Mouse (Mus musculus) midbrain, embryonic 11.5 days (tissue): ENCODE data around the gene Gm2431. TPM values are rescaled to one million over a fixed set of nuclear protein-coding genes. Genes with fewer than 3 reads are reported as not detected.
"Not testable (repeated sequence)": the region's sequence is repeated elsewhere in the genome, so short reads cannot be mapped to it uniquely, and the experiment has no call there.

Experiments
- ATAC-seq: fragments of 200-750 bp; cut with Nextera tagmentation; 2 replicates; pipeline ENCODE4 v1.8.0; 2017; ENCODE audit warnings: moderate TSS enrichment, moderate library complexity; ENCODE audit not compliant: low FRiP score
- DNase-seq: peaks from one replicate; pipeline ENCODE4 v3.0.0; 2015; ENCODE audit warnings: low spot score; ENCODE audit errors: missing footprints
- H3K27ac ChIP-seq: fragments of 300-500 bp; sonication (generic); 2 replicates; pipeline ENCODE4 v1.5.1; 2014; ENCODE audit warnings: low read depth, low read length
- H3K27me3 ChIP-seq: fragments of 300-500 bp; sonication (generic); 2 replicates; pipeline ENCODE4 v1.6.1; 2014; ENCODE audit warnings: mild to moderate bottlenecking, low read length, moderate library complexity, mixed read lengths; ENCODE audit not compliant: control insufficient read depth, insufficient read depth
- H3K36me3 ChIP-seq: fragments of 300-500 bp; sonication (generic); 2 replicates; pipeline ENCODE4 v1.6.1; 2014; ENCODE audit warnings: mild to moderate bottlenecking, low read length, moderate library complexity, mixed read lengths; ENCODE audit not compliant: control insufficient read depth, insufficient read depth
- H3K4me1 ChIP-seq: fragments of 300-500 bp; sonication (generic); 2 replicates; pipeline ENCODE4 v1.6.1; 2014; ENCODE audit warnings: low read length; ENCODE audit not compliant: control insufficient read depth, insufficient read depth
- H3K4me2 ChIP-seq: fragments of 300-500 bp; sonication (generic); 2 replicates; pipeline ENCODE4 v1.6.1; 2014; ENCODE audit warnings: mild to moderate bottlenecking, moderate library complexity
- H3K4me3 ChIP-seq: fragments of 300-500 bp; sonication (generic); 2 replicates; pipeline ENCODE4 v1.5.1; 2014; ENCODE audit warnings: low read depth, low read length
- H3K9ac ChIP-seq: fragments of 300-500 bp; sonication (generic); 2 replicates; pipeline ENCODE4 v1.6.1; 2014; ENCODE audit warnings: low read length
- H3K9me3 ChIP-seq: fragments of 300-500 bp; sonication (generic); 2 replicates; pipeline ENCODE4 v1.6.1; 2016; ENCODE audit warnings: low read length; ENCODE audit not compliant: control insufficient read depth
- WGBS: fragments of 180-500 bp; shearing (Covaris S2); extraction: QIAGEN DNeasy Blood & Tissue Kit; methylation state at CpG from one replicate; pipeline ENCODE4 v1.1.7; 2014; 5-methylcytosine and 5-hydroxymethylcytosine counted together
- polyA plus RNA-seq: library from polyadenylated mRNA; unstranded; fragments of >200 nt; fragmentation: Nextera tagmentation; extraction: Ambion mirVana; gene quantifications from 2 replicates; pipeline ENCODE4 v1.2.1, GENCODE M21; 2014

The Gm2431 gene
- polyA plus RNA-seq, 1 experiment from 2014 or later: not detected

GRCm38 (mm10) chr7:142231540-142231939 lies 26.6 kb downstream of the Gm2431 start:
- H3K4me1 ChIP-seq: no peaks in the 10 kb centered on the region
- no peak for DNase-seq
- no peaks in the 10 kb centered on the region for H3K36me3 ChIP-seq
- H3K9ac ChIP-seq: no peak overlapping the region
- no peaks in the 10 kb centered on the region; the same call in 1 of the 2 replicates for H3K9me3 ChIP-seq
- no peak overlapping the region for H3K4me2 ChIP-seq
- no peak overlapping the region for H3K27ac ChIP-seq
- ATAC-seq: no peak
- 30% methylated on average over 1 of the region's 1 CpGs for WGBS
- H3K27me3 ChIP-seq: no peaks in the 10 kb centered on the region
- no peak overlapping the region for H3K4me3 ChIP-seq

- not testable (repeated sequence) for H3K36me3 ChIP-seq, H3K27ac ChIP-seq, H3K9me3 ChIP-seq, H3K4me1 ChIP-seq, H3K27me3 ChIP-seq, ATAC-seq, H3K9ac ChIP-seq, H3K4me3 ChIP-seq, DNase-seq, H3K4me2 ChIP-seq
- 65% methylated on average over 3 of the region's 3 CpGs for WGBS
Observed at GRCm38 (mm10) chr7:142229871-142230270, 28.3 kb downstream of the Gm2431 start, which contains the start of gene Krtap5-5. Krtap5-5 (minus strand) TSS chr7:142229971.

- no peak overlapping the region for H3K9ac ChIP-seq
- H3K9me3 ChIP-seq: no peaks in the 10 kb centered on the region
- H3K27ac ChIP-seq: no peak overlapping the region
- ATAC-seq: no peak
- DNase-seq: no peak
- 59% methylated on average over 2 of the region's 2 CpGs for WGBS
- no peaks in the 10 kb centered on the region for H3K4me1 ChIP-seq
- no peak overlapping the region for H3K4me3 ChIP-seq
- no peak overlapping the region for H3K4me2 ChIP-seq
- H3K36me3 ChIP-seq: no peaks in the 10 kb centered on the region
- H3K27me3 ChIP-seq: no peaks in the 10 kb centered on the region
Observed at GRCm38 (mm10) chr7:142224518-142224917, 33.6 kb downstream of the Gm2431 start.

GRCm38 (mm10) chr7:142212136-142212535 lies 46.0 kb downstream of the Gm2431 start:
- whole genome bisulfite sequencing: 59% methylated on average over 1 of the region's 1 CpGs

GRCm38 (mm10) chr7:142211559-142211958 lies 46.6 kb downstream of the Gm2431 start, which contains the start of gene Gm7579:
Gm7579 (plus strand) TSS chr7:142211859.
- Histone ChIP-seq H3K27me3 (no peaks in the 10 kb centered on the region), H3K9ac (no peak within 1 kb of the TSS), H3K27ac (no peak within 1 kb of the TSS), H3K4me2 (no peak within 1 kb of the TSS), H3K4me1 (no peaks in the 10 kb centered on the region), H3K9me3 (no peaks in the 10 kb centered on the region), H3K36me3 (no peaks in the 10 kb centered on the region), H3K4me3 (no peak within 1 kb of the TSS)
- ATAC-seq: no peak
- no peak for DNase-seq
- 76% methylated on average over 1 of the region's 1 CpGs for WGBS

More at GRCm38 (mm10) chr7:142212136-142212535, 46.0 kb downstream of the Gm2431 start:
- H3K36me3 ChIP-seq, DNase-seq, H3K9me3 ChIP-seq, H3K4me2 ChIP-seq, H3K4me1 ChIP-seq, ATAC-seq, H3K9ac ChIP-seq, H3K27ac ChIP-seq, H3K4me3 ChIP-seq, H3K27me3 ChIP-seq: not testable (repeated sequence)

Other genes starting within 250 kb of the Gm2431 start
- gene Mob2, start 197.3 kb downstream of the Gm2431 start, polyA plus RNA-seq: 59.2 and 60.2 TPM in 2 replicates
- 14.5 and 15.7 TPM in 2 replicates for gene Dusp8, start 162.5 kb downstream of the Gm2431 start, polyA plus RNA-seq
- gene Gm45618, start 137.6 kb downstream of the Gm2431 start, polyA plus RNA-seq: not detected in 2 replicates
- gene Gm39115, start 122.3 kb downstream of the Gm2431 start, polyA plus RNA-seq: not detected in 2 replicates
- gene Gm45337, start 113.7 kb downstream of the Gm2431 start, polyA plus RNA-seq: not detected in 2 replicates
- gene Gm29735, start 101.2 kb downstream of the Gm2431 start, polyA plus RNA-seq: not detected in 2 replicates
- not detected in 2 replicates for gene Gm4553, start 92.6 kb downstream of the Gm2431 start, polyA plus RNA-seq
- not detected in 2 replicates for gene Krtap5-2, start 82.3 kb downstream of the Gm2431 start, polyA plus RNA-seq
- not detected in 2 replicates for gene Gm10153, start 68.0 kb downstream of the Gm2431 start, polyA plus RNA-seq
- not detected in 2 replicates for gene Krtap5-3, start 57.0 kb downstream of the Gm2431 start, polyA plus RNA-seq
- gene Gm7579, start 46.5 kb downstream of the Gm2431 start, polyA plus RNA-seq: not detected in 2 replicates
- not detected in 2 replicates for gene Krtap5-5, start 28.4 kb downstream of the Gm2431 start, polyA plus RNA-seq
- gene Gm40460, start 17.3 kb downstream of the Gm2431 start, polyA plus RNA-seq: not detected in 2 replicates
- gene Gm4559, start 16.0 kb upstream of the Gm2431 start, polyA plus RNA-seq: not detected in 2 replicates
- gene Krtap5-1, start 38.8 kb upstream of the Gm2431 start, polyA plus RNA-seq: not detected in 2 replicates
- not detected in 2 replicates for gene Krtap5-4, start 45.2 kb upstream of the Gm2431 start, polyA plus RNA-seq
- gene Ifitm10, start 115.4 kb upstream of the Gm2431 start, polyA plus RNA-seq: 0.18 and 0.40 TPM in 2 replicates
- 0.79 and 0.93 TPM in 2 replicates for gene Gm49369, start 124.3 kb upstream of the Gm2431 start, polyA plus RNA-seq
- 166 and 169 TPM in 2 replicates for gene Ctsd, start 129.7 kb upstream of the Gm2431 start, polyA plus RNA-seq
- gene Syt8, start 176.5 kb upstream of the Gm2431 start, polyA plus RNA-seq: not detected in 2 replicates
- 0.47 and 0.96 TPM in 2 replicates for gene Tnni2, start 183.5 kb upstream of the Gm2431 start, polyA plus RNA-seq
- gene Lsp1, start 202.5 kb upstream of the Gm2431 start, polyA plus RNA-seq: 11.1 and 13.1 TPM in 2 replicates
- 0.77 and 2.0 TPM in 2 replicates for gene Tnnt3, start 240.5 kb upstream of the Gm2431 start, polyA plus RNA-seq